Mouse (Mus musculus): ENCODE results near the gene Vtcn1.

GRCm38 (mm10) chr3:100889234-100889633, 64.0 kb downstream of the Vtcn1 start:
- TF ChIP-seq CTCF (IDR thresholded peaks at IDR 0.05; ENCODE audit: control insufficient read depth, insufficient read depth, low read length) = no peak
- TF ChIP-seq POLR2A (IDR thresholded peaks at IDR 0.05; ENCODE audit: borderline replicate concordance, control insufficient read depth, low read depth, low read length) = no peak

Measured in bone marrow, adult 2 months (tissue).